Mouse (Mus musculus) bone marrow, adult 2 months (tissue): ENCODE measurements at regions not wholly inside any gene's neighbourhood (a gene's known extent, or its start where the extent isn't known, plus 50 kb on each side); places are given as distances from the start of the nearest gene placed in this dataset.
"Not testable (repeated sequence)": the region's sequence is repeated elsewhere in the genome, so short reads cannot be mapped to it uniquely, and the experiment has no call there.

ENCODE experiments used
- CTCF ChIP-seq: fragments of 200-500 bp; IDR thresholded peaks from 2 replicates; pipeline ENCODE4 v1.5.1; 2011; ENCODE audit warnings: low read length, control low read depth; ENCODE audit not compliant: control insufficient read depth, insufficient read depth
- POLR2A ChIP-seq: fragments of 200-500 bp; IDR thresholded peaks from 2 replicates; pipeline ENCODE4 v1.6.1; 2011; ENCODE audit warnings: low read depth, mild to moderate bottlenecking, control low read depth, low read length, borderline replicate concordance; ENCODE audit not compliant: control insufficient read depth

DNA sequence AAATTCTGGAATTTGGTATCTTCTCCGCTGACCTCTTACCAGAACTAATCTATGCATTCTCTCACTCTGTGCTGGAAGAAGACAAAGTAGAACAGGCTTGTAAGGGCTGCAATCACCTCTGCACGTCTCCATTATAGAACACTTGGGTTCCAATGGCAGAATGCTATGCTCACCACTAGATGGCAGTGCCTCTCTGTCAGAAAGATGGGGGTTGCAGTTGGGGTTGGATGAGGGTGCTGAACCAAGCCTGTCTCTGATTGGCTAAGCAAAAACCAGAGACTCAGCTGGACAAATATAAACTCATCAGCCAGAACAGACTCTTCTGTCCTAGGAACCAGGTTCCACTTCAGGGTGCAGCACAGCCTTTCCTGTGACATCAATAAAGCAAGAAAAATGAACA lies 850.0 kb upstream of the Olfr1507 start:
- TF ChIP-seq POLR2A, result not testable (repeated sequence)
- peak; percentile 29; the same call in 1 of the 2 replicates for TF ChIP-seq CTCF
